ENCODE assay signal across 21 mouse cellular contexts in the genomic region with DNA sequence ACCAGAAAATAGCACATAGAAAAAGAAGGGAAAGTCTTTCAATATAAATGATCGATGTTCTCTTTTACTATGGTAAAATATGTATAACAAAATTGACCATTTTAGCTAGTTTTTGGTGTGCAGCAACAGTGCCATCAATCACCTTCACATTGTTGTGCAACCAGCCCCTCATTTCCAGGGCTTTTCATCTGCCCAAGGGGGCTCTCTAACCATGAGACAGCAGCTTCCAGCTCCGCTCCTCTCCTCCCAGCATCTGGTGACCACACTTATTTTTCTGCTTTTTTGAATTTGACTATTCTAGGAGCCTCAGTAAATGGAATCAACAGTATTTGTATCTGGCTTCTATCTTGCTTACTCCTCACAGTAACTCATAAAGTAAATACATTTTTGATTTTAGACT.
"Had no signal": no experiment of that assay in that cellular context is flagged by ENCODE, and none has a peak within 500 bp of the region (broad histone marks: within the 10 kb centered on the region; RNA-seq: fewer than 3 reads in every experiment).

No protein-coding gene starts in this region.

- H3K4me3 ChIP-seq: heart, embryonic 13.5 days; hindbrain, embryonic 10.5 days; hindbrain, embryonic 12.5 days; intestine, embryonic 15.5 days; layer of hippocampus, adult 2 months; left cerebral cortex, adult 2 months; limb, embryonic 13.5 days; liver, embryonic 13.5 days; liver, embryonic 15.5 days had no signal

- H3K36me3 ChIP-seq: heart, embryonic 13.5 days; hindbrain, embryonic 10.5 days; hindbrain, embryonic 12.5 days; intestine, embryonic 15.5 days; limb, embryonic 13.5 days; liver, embryonic 15.5 days had no signal

- ATAC-seq: forebrain, postnatal 0 days; hindbrain, embryonic 16.5 days; inflammation-experienced regulatory T-cells, adult 6 months; intestine, embryonic 15.5 days; intestine, postnatal 0 days; liver, postnatal 0 days had no signal

- H3K4me2 ChIP-seq: heart, embryonic 11.5 days; heart, embryonic 13.5 days; hindbrain, embryonic 12.5 days; hindbrain, embryonic 14.5 days; intestine, embryonic 15.5 days; limb, embryonic 13.5 days; liver, embryonic 13.5 days; liver, embryonic 15.5 days had no signal

- H3K4me1 ChIP-seq: hindbrain, embryonic 10.5 days; intestine, embryonic 15.5 days had no signal

- H3K9ac ChIP-seq: forebrain, postnatal 0 days; heart, embryonic 13.5 days; hindbrain, embryonic 12.5 days; hindbrain, embryonic 14.5 days; intestine, embryonic 15.5 days; limb, embryonic 13.5 days; liver, embryonic 13.5 days; liver, embryonic 15.5 days; liver, postnatal 0 days had no signal

- H3K9me3 ChIP-seq: heart, embryonic 13.5 days; hindbrain, embryonic 10.5 days; hindbrain, embryonic 12.5 days; intestine, embryonic 15.5 days; limb, embryonic 13.5 days; liver, embryonic 13.5 days; liver, embryonic 15.5 days had no signal

- H3K27me3 ChIP-seq: heart, embryonic 13.5 days; hindbrain, embryonic 12.5 days; intestine, embryonic 15.5 days; limb, embryonic 13.5 days; liver, embryonic 13.5 days; liver, embryonic 15.5 days had no signal

- DNase-seq: forebrain, postnatal 0 days; gastrocnemius, postnatal 14 days; gastrocnemius, postnatal 36 days; kidney, postnatal 10 days; kidney, postnatal 4 days; liver; liver, embryonic 13.5 days; liver, postnatal 0 days had no signal

- H3K27ac ChIP-seq: hindbrain, embryonic 10.5 days; hindbrain, embryonic 12.5 days; hindbrain, embryonic 14.5 days; intestine, embryonic 15.5 days; layer of hippocampus, adult 2 months; left cerebral cortex, adult 2 months; limb, embryonic 13.5 days; liver, embryonic 15.5 days had no signal
